Comparison of ENCODE assay signal across 14 mouse cellular contexts in genomic region chr3:126658791-126659190, GRCm38 (mm10).
DNase-seq lines count a peak whose midpoint lies in the region; ATAC-seq and TF ChIP-seq lines count a peak whose summit lies in the region.
"Had no signal": no experiment of that assay in that cellular context is flagged by ENCODE, and none has a peak within 500 bp of the region (broad histone marks: within the 10 kb centered on the region; RNA-seq: fewer than 3 reads in every experiment).

No protein-coding gene starts in this region.

- peak overlapping the region; percentile 60 for H3K9ac ChIP-seq in heart, adult 2 months (ENCODE audit: low read depth, low read length)
- H3K9ac ChIP-seq in heart, embryonic 16.5 days (ENCODE audit: low read length) = peak overlapping the region; percentile 39

- no peak for DNase-seq in heart, adult 2 months
- DNase-seq in heart, postnatal 36 days = no peak
- peak; percentile 39 for DNase-seq in 3134 (ENCODE audit: extremely low read depth, insufficient read length, low spot score)
- DNase-seq in spleen, adult 12 weeks (ENCODE audit: low spot score) = no peak
- DNase-seq in urinary bladder, postnatal 25 days (ENCODE audit: low spot score) = no peak
- no peak for DNase-seq in urinary bladder, adult 18-20 months (ENCODE audit: low spot score in 2 of 2)
- DNase-seq: adrenal gland, postnatal 10 days; kidney, adult 11 months; lung, adult 2 months; right cerebral cortex, postnatal 25 days had no signal

- peak; percentile 59 for ATAC-seq in heart, embryonic 16.5 days (replicated peaks; ENCODE audit: extremely low read depth, insufficient read depth, low FRiP score)

- no peak for TF ChIP-seq CTCF in heart, adult 2 months (IDR thresholded peaks at IDR 0.05)
- TF ChIP-seq CTCF in bone marrow macrophage, adult 2 months (IDR thresholded peaks at IDR 0.05; ENCODE audit: low read depth, low read length) = no peak

- peaks cover 5% of the 10 kb centered on the region for H3K79me2 ChIP-seq in heart, adult 2 months (replicated peaks; ENCODE audit: control insufficient read depth, insufficient read depth, low read length)

- H3K9me3 ChIP-seq in heart, embryonic 16.5 days (replicated peaks; ENCODE audit: control insufficient read depth, low read length) = no peaks in the 10 kb centered on the region
- H3K9me3 ChIP-seq: hindbrain, embryonic 10.5 days had no signal

- peaks cover 11% of the 10 kb centered on the region; the same call in 1 of the 2 replicates for H3K4me1 ChIP-seq in heart, adult 2 months (ENCODE audit: control insufficient read depth, insufficient read depth, low read length)
- H3K4me1 ChIP-seq in bone marrow macrophage, adult 2 months (ENCODE audit: control insufficient read depth, insufficient read depth, low read length) = peaks cover 46% of the 10 kb centered on the region
- H3K4me1 ChIP-seq in heart, embryonic 16.5 days (ENCODE audit: control insufficient read depth, insufficient read depth, low read length) = peaks cover 58% of the 10 kb centered on the region

- WGBS in heart, adult 2 months = 39% methylated on average over 10 of the region's 10 CpGs
- WGBS in heart, embryonic 16.5 days = 25% methylated on average over 10 of the region's 10 CpGs

- H3K4me3 ChIP-seq in heart, adult 2 months = no peak overlapping the region
- no peak overlapping the region for H3K4me3 ChIP-seq in bone marrow macrophage, adult 2 months (ENCODE audit: insufficient read depth, low read length)
- peak overlapping the region; percentile 18; the same call in 1 of the 2 replicates for H3K4me3 ChIP-seq in heart, embryonic 16.5 days (ENCODE audit: low read length)
- H3K4me3 ChIP-seq: hindbrain, embryonic 10.5 days; layer of hippocampus, adult 2 months had no signal

- H3K27me3 ChIP-seq in heart, adult 2 months (ENCODE audit: control insufficient read depth, insufficient read depth, low read length) = no peaks in the 10 kb centered on the region
- H3K27me3 ChIP-seq in heart, embryonic 16.5 days (ENCODE audit: control insufficient read depth, insufficient read depth, low read length) = no peaks in the 10 kb centered on the region

- peak overlapping the region; percentile 76 for H3K27ac ChIP-seq in heart, adult 2 months
- peak overlapping the region; percentile 24; the same call in 1 of the 2 replicates for H3K27ac ChIP-seq in bone marrow macrophage, adult 2 months (ENCODE audit: insufficient read depth, low read depth, low read length)
- H3K27ac ChIP-seq in heart, embryonic 16.5 days (ENCODE audit: low read length) = peak overlapping the region; percentile 81
- H3K27ac ChIP-seq: hindbrain, embryonic 10.5 days; layer of hippocampus, adult 2 months had no signal

- peaks cover 9% of the 10 kb centered on the region for H3K36me3 ChIP-seq in heart, adult 2 months (ENCODE audit: control insufficient read depth, insufficient read depth, low read length)
- peaks cover 4% of the 10 kb centered on the region; the same call in 1 of the 2 replicates for H3K36me3 ChIP-seq in heart, embryonic 16.5 days (ENCODE audit: control insufficient read depth, insufficient read depth)
- H3K36me3 ChIP-seq: hindbrain, embryonic 10.5 days had no signal

- TF ChIP-seq POLR2A in heart, adult 2 months (IDR thresholded peaks at IDR 0.05; ENCODE audit: insufficient read depth, low read depth, low read length) = no peak
- no peak for TF ChIP-seq POLR2A in bone marrow macrophage, adult 2 months (IDR thresholded peaks at IDR 0.05; ENCODE audit: borderline replicate concordance, low read depth, low read length)

- intact Hi-C loops in heart, adult 2 months (cut with DNase I) = no loop called here
- intact Hi-C loops in heart, postnatal 36 days (cut with DNase I) = no loop called here

- peak overlapping the region; percentile 50 for H3K4me2 ChIP-seq in heart, embryonic 16.5 days (ENCODE audit: low read depth, low read length)

- TF ChIP-seq EP300 in heart, adult 2 months (IDR thresholded peaks at IDR 0.05; ENCODE audit: insufficient read depth, low read depth, low read length) = 0 out of 2 replicates have a peak, but pooled peaks have one; percentile 13

Comparison
In these comparisons a context has a peak if more than half of its experiments do, and no peak if none do; other contexts are left out.
1. H3K27ac ChIP-seq: peak in every context shown above with its lines; median percentile 81 in heart, embryonic 16.5 days; 76 in heart, adult 2 months; 24 in bone marrow macrophage, adult 2 months.